Mouse (Mus musculus) neural tube, embryonic 12.5 days (tissue): ENCODE results near the gene Por. TPM values are rescaled to one million over a fixed set of nuclear protein-coding genes. Genes with fewer than 3 reads are reported as not detected.

Experiments used
- ATAC-seq: fragments of 200-750 bp; cut with Nextera tagmentation; 2 replicates; pipeline ENCODE4 v1.8.0; 2017; ENCODE audit warnings: low read depth, mild to moderate bottlenecking, moderate TSS enrichment, moderate library complexity; ENCODE audit not compliant: low FRiP score
- H3K27ac ChIP-seq: fragments of 300-500 bp; sonication (generic); 2 replicates; pipeline ENCODE4 v1.5.1; 2016
- H3K27me3 ChIP-seq: fragments of 300-500 bp; sonication (generic); replicated peaks from 2 replicates; pipeline ENCODE4 v1.6.1; 2016; ENCODE audit warnings: mild to moderate bottlenecking
- H3K36me3 ChIP-seq: fragments of 300-500 bp; sonication (generic); 2 replicates; pipeline ENCODE4 v1.6.1; 2016; ENCODE audit warnings: mild to moderate bottlenecking
- H3K4me1 ChIP-seq: fragments of 300-500 bp; sonication (generic); 2 replicates; pipeline ENCODE4 v1.6.1; 2016
- H3K4me2 ChIP-seq: fragments of 300-500 bp; sonication (generic); replicated peaks from 2 replicates; pipeline ENCODE4 v1.6.1; 2016; ENCODE audit warnings: mild to moderate bottlenecking
- H3K4me3 ChIP-seq: fragments of 300-500 bp; sonication (generic); 2 replicates; pipeline ENCODE4 v1.5.1; 2016
- H3K9ac ChIP-seq: fragments of 300-500 bp; sonication (generic); 2 replicates; pipeline ENCODE4 v1.6.1; 2016; ENCODE audit warnings: mild to moderate bottlenecking
- H3K9me3 ChIP-seq: fragments of 300-500 bp; sonication (generic); 2 replicates; pipeline ENCODE4 v1.6.1; 2016; ENCODE audit warnings: mild to moderate bottlenecking
- WGBS: fragments of 180-500 bp; shearing (Covaris S2); methylation state at CpG from one replicate; pipeline ENCODE4 v1.1.7; 2016; 5-methylcytosine and 5-hydroxymethylcytosine counted together
- polyA plus RNA-seq: library from polyadenylated mRNA; unstranded; fragments of >200 nt; fragmentation: Nextera tagmentation; extraction: Ambion mirVana; gene quantifications from 2 replicates; pipeline ENCODE4 v1.2.1, GENCODE M21; 2016

Por gene
- 112 and 113 TPM in 2 replicates for polyA plus RNA-seq

DNA sequence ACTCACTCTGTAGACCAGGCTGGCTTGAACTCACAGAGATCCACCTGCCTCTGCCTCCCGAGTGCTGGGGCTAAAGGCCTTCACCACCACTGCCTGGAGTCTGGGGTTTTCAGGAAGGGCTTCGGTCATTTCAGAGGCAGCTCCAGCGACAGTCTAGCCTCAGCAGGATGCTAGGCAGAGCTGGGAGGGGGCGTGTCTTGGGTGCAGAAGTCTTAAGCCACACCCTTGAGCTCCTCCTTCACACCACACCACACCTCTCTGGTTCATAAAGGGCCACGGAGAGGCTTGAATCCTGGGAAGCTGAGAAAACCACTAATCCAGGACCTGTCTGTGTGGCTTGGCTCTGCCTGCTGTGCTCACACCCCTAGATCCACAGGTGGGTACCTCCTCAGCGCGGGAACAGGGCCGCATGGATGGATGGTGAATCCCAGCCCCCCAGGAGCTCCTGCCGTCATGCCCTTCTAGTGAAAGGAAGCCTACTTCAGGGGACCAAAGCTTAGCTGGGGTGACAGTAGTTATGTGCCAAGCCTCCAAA lies at the start of gene Por:
Por (plus strand) TSS at position 293 of the 535 bp plus-strand sequence.
- no peak within 1 kb of the TSS for H3K4me2 ChIP-seq
- H3K27me3 ChIP-seq = no peaks in the 10 kb centered on the region
- no peaks in the 10 kb centered on the region for H3K9me3 ChIP-seq
- no peak within 1 kb of the TSS for H3K4me3 ChIP-seq
- H3K4me1 ChIP-seq = peaks cover 17% of the 10 kb centered on the region
- H3K9ac ChIP-seq = no peak within 1 kb of the TSS
- H3K27ac ChIP-seq = no peak within 1 kb of the TSS
- 24% methylated on average over 9 of the region's 9 CpGs for WGBS
- no peaks in the 10 kb centered on the region for H3K36me3 ChIP-seq
- ATAC-seq = no peak

DNA sequence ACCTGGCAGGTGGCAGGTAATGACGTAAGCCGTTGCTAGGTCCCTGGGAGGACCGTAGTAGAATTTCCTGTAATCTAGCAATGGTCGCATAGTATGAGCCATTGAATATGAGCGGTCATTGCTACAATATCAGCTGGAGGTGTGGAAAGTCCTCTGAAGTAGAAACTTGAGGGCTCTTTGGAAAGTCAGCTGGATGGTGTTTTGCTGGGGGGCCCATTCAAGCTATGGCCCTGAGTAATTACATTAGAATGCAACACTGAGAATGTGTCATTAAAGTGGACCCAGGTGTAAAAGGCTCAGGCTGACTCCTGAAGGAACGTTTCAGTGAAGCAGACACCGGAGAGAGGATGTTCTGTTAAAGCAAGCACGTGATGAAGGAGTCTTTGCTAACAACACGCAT lies 49.3 kb upstream of the Por start:
- H3K4me1 ChIP-seq = no peaks in the 10 kb centered on the region
- 85% methylated on average over 9 of the region's 9 CpGs for WGBS
- no peak overlapping the region for H3K27ac ChIP-seq
- no peaks in the 10 kb centered on the region for H3K36me3 ChIP-seq
- no peak overlapping the region for H3K4me3 ChIP-seq
- H3K9me3 ChIP-seq = no peaks in the 10 kb centered on the region
- H3K27me3 ChIP-seq = no peaks in the 10 kb centered on the region
- H3K4me2 ChIP-seq = no peak overlapping the region
- ATAC-seq = no peak
- H3K9ac ChIP-seq = no peak overlapping the region

- no peak overlapping the region for H3K4me3 ChIP-seq
- 85% methylated on average over 10 of the region's 10 CpGs for WGBS
These were observed 48.1 kb upstream of the Por start for GRCm38 (mm10) chr5:135621725-135622124.

DNA sequence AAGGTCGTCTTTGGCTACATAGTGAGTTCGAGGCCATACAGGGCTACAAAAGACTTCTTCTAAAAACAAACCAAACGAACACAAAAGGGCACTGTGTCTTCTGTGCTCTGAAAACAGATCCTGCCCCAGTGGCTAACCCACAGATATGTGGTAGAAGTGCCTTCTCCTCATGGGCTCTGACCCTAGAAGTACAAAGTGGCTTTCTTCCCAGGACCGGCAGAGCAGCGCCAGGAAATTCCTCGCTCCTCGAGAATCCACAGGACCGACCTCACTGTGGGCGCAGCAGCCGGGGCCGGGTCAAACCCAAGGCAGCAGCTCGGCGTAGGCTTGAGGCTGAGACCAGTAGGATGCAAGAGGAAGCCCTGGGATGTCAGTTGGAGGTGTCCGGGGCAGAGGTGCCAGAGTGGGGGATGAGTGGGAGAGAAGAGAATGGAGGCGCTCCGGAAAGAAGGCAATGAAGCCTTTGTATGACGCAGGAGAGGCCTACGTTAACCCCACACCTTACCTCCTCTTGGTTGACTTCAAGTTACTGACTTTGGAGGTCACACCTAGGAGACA lies 46.7 kb upstream of the Por start:
- ATAC-seq = no peak
- 84% methylated on average over 18 of the region's 18 CpGs for WGBS
- Histone ChIP-seq H3K27ac (no peak overlapping the region), H3K4me1 (no peaks in the 10 kb centered on the region), H3K9ac (no peak overlapping the region), H3K4me3 (no peak overlapping the region), H3K36me3 (no peaks in the 10 kb centered on the region), H3K4me2 (no peak overlapping the region), H3K9me3 (no peaks in the 10 kb centered on the region), H3K27me3 (no peaks in the 10 kb centered on the region)

More at GRCm38 (mm10) chr5:135621725-135622124, 48.1 kb upstream of the Por start:
- Histone ChIP-seq H3K36me3 (no peaks in the 10 kb centered on the region), H3K9me3 (no peaks in the 10 kb centered on the region), H3K4me2 (no peak overlapping the region), H3K9ac (no peak overlapping the region), H3K4me1 (no peaks in the 10 kb centered on the region), H3K27me3 (no peaks in the 10 kb centered on the region), H3K27ac (no peak overlapping the region)
- no peak for ATAC-seq

- H3K9ac ChIP-seq = no peak overlapping the region
- peaks cover 9% of the 10 kb centered on the region for H3K4me1 ChIP-seq
- no peak overlapping the region for H3K27ac ChIP-seq
- no peaks in the 10 kb centered on the region for H3K36me3 ChIP-seq
- H3K4me2 ChIP-seq = peak overlapping the region; percentile 24; the same call in 1 of the 2 replicates
- no peaks in the 10 kb centered on the region for H3K27me3 ChIP-seq
- no peak overlapping the region for H3K4me3 ChIP-seq
- ATAC-seq = no peak
- 48% methylated on average over 10 of the region's 10 CpGs for WGBS
- H3K9me3 ChIP-seq = no peaks in the 10 kb centered on the region
These were observed 40.9 kb upstream of the Por start for GRCm38 (mm10) chr5:135628916-135629315.

DNA sequence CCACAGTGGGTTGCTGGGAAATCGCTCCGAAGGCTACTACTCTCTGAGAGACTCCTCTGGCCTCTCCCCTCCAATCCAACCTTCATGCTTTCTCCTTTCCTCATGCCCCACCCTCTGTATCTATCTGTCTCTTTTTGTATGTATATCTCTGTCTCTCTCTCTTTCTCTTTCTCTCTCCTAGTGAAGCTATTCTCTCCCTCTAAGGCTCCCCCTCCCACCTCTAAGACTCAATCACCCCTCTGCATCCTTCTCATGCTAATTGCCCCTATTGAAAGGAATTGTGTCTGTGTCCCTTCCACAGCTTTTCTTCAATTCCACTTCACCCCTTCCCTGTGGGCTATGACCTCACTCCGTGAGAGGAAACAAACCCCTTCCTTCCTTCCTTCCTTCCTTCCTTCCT lies 40.4 kb upstream of the Por start:
- H3K27me3 ChIP-seq = no peaks in the 10 kb centered on the region
- H3K9ac ChIP-seq = no peak overlapping the region
- no peaks in the 10 kb centered on the region for H3K36me3 ChIP-seq
- 82% methylated on average over 3 of the region's 3 CpGs for WGBS
- ATAC-seq = no peak
- H3K4me1 ChIP-seq = peaks cover 9% of the 10 kb centered on the region
- H3K4me3 ChIP-seq = no peak overlapping the region
- H3K4me2 ChIP-seq = no peak overlapping the region
- H3K27ac ChIP-seq = no peak overlapping the region
- no peaks in the 10 kb centered on the region for H3K9me3 ChIP-seq

- no peak overlapping the region for H3K4me3 ChIP-seq
- no peaks in the 10 kb centered on the region for H3K27me3 ChIP-seq
- H3K4me1 ChIP-seq = peaks cover 9% of the 10 kb centered on the region
- H3K36me3 ChIP-seq = peaks cover 7% of the 10 kb centered on the region; the same call in 1 of the 2 replicates
- H3K9ac ChIP-seq = no peak overlapping the region
- H3K4me2 ChIP-seq = no peak overlapping the region
- WGBS = 34% methylated on average over 3 of the region's 3 CpGs
- no peak for ATAC-seq
- no peaks in the 10 kb centered on the region for H3K9me3 ChIP-seq
- no peak overlapping the region for H3K27ac ChIP-seq
These were observed 39.2 kb upstream of the Por start for GRCm38 (mm10) chr5:135630598-135630997.

- Histone ChIP-seq H3K4me3 (peak within 1 kb of the TSS; percentile 75), H3K27ac (peak within 1 kb of the TSS; percentile 51; the same call in 1 of the 2 replicates), H3K9me3 (no peaks in the 10 kb centered on the region), H3K36me3 (peaks cover 22% of the 10 kb centered on the region), H3K9ac (peak within 1 kb of the TSS; percentile 81), H3K4me1 (peaks cover 9% of the 10 kb centered on the region), H3K4me2 (peak within 1 kb of the TSS; percentile 68), H3K27me3 (no peaks in the 10 kb centered on the region)
- ATAC-seq = peak; percentile 98
- 12% methylated on average over 30 of the region's 30 CpGs for whole genome bisulfite sequencing
These were observed 37.6 kb upstream of the Por start, which contains the start of gene Rhbdd2 for GRCm38 (mm10) chr5:135632117-135632796. Rhbdd2 (plus strand) TSS chr5:135632618.

DNA sequence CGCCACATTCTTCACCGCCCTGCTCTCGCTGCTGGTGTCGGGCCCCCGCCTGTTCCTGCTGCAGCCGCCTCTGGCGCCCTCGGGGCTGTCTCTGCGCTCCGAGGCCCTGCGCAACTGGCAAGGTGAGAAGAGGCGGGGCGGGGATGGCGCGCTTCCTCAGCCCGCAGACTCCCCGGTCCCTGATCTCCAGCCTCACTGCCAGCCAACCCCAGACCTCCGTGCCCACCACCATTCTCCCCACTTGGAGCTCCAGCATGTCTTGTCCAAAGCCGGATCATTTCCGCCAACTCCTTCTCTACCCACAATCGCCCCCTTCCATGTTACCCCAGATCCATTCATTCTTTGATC lies 37.1 kb upstream of the Por start:
- no peaks in the 10 kb centered on the region for H3K9me3 ChIP-seq
- H3K4me3 ChIP-seq = peak overlapping the region; percentile 75
- no peaks in the 10 kb centered on the region for H3K27me3 ChIP-seq
- peak overlapping the region; percentile 68 for H3K4me2 ChIP-seq
- peaks cover 27% of the 10 kb centered on the region for H3K36me3 ChIP-seq
- H3K9ac ChIP-seq = peak overlapping the region; percentile 81
- WGBS = 0% methylated on average over 21 of the region's 21 CpGs
- ATAC-seq = peak; percentile 83
- H3K4me1 ChIP-seq = peaks cover 9% of the 10 kb centered on the region
- H3K27ac ChIP-seq = peak overlapping the region; percentile 51; the same call in 1 of the 2 replicates

DNA sequence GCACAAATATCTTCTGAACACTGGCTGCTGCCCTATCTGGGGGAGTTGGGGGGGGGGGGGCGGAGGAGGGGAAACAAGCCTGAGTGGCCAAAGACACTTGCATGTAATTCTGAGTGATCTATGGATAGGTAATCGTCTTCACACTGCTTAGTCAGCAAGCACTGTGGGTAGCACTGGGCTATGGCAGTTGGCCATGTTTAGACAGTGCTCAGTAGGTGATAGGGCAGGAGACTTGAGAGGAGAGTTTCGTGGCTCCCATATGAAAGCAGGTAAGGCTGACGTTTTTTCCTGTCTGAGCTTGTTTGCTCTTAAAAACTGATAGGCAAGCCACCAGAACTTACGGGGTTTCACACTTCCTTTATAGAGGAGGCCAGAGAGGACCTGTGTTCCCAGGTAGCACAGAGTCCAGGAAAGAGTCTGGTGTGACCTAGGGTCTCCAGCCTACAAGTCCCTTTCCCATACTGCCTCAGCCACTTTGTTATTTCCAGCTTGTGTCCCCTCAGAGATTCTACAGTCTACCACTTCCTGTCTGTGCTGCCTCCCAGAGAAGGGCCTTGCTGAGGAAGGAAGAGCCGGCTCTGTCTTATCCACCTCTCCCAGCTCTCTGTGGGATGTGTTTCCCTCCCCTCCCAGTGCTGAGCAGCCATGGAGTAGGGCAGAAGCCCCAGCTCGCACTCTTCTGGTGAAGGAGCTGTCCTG lies 29.9 kb upstream of the Por start:
- Histone ChIP-seq H3K4me3 (no peak overlapping the region), H3K36me3 (peaks cover 69% of the 10 kb centered on the region)
- ATAC-seq = no peak

DNA sequence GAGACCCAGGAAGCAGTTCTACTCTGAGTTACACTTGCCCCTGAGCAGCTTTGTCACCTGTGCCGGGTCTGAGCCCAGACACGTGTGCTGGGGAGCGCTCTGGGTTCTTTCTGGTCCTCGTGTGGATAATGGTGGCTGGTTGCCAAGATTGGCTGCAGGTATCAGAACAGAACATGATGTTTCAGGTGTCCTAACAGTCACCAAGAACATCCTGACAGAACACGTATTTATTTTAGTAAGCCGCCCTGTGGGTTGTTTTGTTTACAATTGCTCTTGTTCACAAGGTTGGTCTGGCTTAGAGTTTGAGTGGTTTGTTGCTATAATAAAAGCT lies 29.4 kb upstream of the Por start:
- H3K36me3 ChIP-seq = peaks cover 64% of the 10 kb centered on the region
- no peak overlapping the region for H3K27ac ChIP-seq
- H3K27me3 ChIP-seq = no peaks in the 10 kb centered on the region
- H3K4me2 ChIP-seq = no peak overlapping the region
- no peak overlapping the region for H3K9ac ChIP-seq
- WGBS = 93% methylated on average over 6 of the region's 6 CpGs
- no peaks in the 10 kb centered on the region for H3K4me1 ChIP-seq
- no peak for ATAC-seq
- H3K9me3 ChIP-seq = no peaks in the 10 kb centered on the region
- no peak overlapping the region for H3K4me3 ChIP-seq

More for the DNA sequence above, 29.9 kb upstream of the Por start:
- no peak overlapping the region for H3K9ac ChIP-seq
- 81% methylated on average over 7 of the region's 7 CpGs for WGBS
- no peaks in the 10 kb centered on the region for H3K4me1 ChIP-seq
- no peaks in the 10 kb centered on the region for H3K27me3 ChIP-seq
- H3K4me2 ChIP-seq = no peak overlapping the region
- no peak overlapping the region for H3K27ac ChIP-seq
- H3K9me3 ChIP-seq = no peaks in the 10 kb centered on the region

- H3K27me3 ChIP-seq = no peaks in the 10 kb centered on the region
- no peak for ATAC-seq
- H3K4me3 ChIP-seq = no peak overlapping the region
- no peak overlapping the region for H3K27ac ChIP-seq
- H3K9me3 ChIP-seq = no peaks in the 10 kb centered on the region
- 100% methylated on average over 1 of the region's 1 CpGs for WGBS
- no peak overlapping the region for H3K4me2 ChIP-seq
- no peaks in the 10 kb centered on the region for H3K4me1 ChIP-seq
- no peak overlapping the region for H3K9ac ChIP-seq
- H3K36me3 ChIP-seq = peaks cover 58% of the 10 kb centered on the region
These were observed 28.8 kb upstream of the Por start for GRCm38 (mm10) chr5:135641028-135641427.
